Mouse (Mus musculus) adrenal gland, adult 18-20 months (tissue): Measurements from ENCODE around the gene Smarca2. TPM values are rescaled to one million over a fixed set of nuclear protein-coding genes. Genes with fewer than 3 reads are reported as not detected.
A peak's percentile ranks its signal among the peaks of the same experiment; 100 is the strongest.

Experiments
- DNase-seq, 2 experiments: peaks; one replicate each; pipeline ENCODE4 v3.0.0; 2021 to 2022; ENCODE audit warnings: low spot score in 2 of 2
- total RNA-seq, 2 experiments: library from RNA; stranded (reverse); gene quantifications; 1 replicate in 1 of 2; 2 replicates in 1 of 2; pipeline ENCODE4 v1.2.3; 2021

Gene Smarca2
- total RNA-seq, 2 experiments from 2014 or later: 67.3 to 85.3 TPM

DNA sequence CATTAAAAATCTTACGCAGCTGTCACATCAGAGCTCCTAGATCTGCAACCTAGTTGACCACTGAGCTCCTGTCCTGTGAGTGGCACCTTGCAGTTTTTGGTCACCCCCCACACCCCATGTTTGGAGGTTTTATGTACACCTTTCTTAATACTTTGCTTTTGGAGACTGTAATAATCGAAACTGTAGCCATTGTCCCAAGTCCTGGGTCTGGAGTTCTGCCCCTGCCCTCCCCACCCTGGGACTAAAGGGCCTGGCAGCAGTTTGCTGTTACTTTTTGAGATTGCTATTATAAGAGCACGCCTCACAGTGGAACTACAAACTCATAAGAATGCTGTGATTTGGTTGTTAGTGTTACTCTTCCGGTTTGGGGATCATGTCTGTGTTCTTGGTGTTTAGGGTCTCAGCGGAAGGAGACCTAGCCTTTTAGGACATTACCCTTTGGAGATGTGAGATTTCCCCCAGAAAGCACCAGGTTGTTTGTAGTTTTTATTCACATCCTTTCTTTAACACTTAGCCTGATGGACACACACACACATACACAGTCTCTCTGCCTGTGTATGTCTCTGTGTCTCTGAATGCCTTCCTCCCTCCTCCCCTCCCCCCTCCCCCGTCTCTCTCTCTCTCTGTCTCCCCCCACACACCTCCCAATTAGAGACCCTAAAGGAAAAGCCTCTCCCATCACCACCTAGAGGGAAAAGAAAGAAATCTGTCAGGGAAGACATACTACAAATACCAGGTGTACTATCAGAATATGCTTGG lies 142.0 kb downstream of the Smarca2 start:
- DNase-seq: no peak

DNA sequence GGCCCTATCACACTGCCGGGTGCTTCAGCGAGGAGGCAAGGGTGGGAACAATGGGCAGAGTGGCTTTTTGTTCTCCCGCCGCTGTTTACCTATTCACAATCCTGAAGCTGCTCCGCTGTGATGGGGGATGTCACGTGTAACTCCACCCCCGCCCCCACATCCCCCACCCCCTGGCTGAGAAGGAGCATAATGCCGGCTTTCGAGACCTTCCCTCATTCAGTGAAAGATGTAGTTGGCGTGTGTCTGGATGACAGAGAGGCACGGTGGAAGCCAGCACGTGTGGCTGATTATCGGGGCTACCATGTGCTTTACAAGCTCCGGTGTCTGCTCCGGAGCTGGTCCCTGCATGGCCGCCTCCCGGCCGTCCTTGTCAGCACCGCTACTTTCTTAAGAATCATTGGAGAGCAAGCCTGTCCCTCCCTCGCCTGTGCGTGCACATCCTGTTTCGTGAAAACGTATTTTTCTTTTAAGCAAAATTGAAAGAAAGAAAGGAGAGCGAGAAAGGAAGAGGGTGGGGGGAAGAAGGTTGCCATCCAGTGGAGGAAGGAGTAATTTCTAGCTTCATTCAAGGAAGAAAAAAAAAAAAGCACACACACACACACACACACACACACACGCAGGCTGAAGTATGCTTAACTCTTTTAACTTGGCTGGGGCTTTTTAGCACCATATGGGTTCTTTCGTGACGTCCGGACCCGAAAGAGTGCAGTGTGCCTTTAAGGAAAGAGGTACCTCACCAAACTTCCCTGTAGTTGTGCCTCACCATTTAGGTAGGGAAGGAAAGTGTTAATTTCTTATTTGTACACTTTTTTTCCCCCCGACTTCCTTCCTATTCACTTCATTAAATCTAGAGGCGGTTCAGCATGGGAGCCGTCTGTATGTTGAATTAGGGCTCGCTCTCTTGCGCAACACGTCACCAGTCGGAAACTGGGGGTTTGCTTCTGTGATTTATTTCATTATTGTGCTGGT lies 143.0 kb downstream of the Smarca2 start:
- DNase-seq: peak; percentile 48 to 61

DNA sequence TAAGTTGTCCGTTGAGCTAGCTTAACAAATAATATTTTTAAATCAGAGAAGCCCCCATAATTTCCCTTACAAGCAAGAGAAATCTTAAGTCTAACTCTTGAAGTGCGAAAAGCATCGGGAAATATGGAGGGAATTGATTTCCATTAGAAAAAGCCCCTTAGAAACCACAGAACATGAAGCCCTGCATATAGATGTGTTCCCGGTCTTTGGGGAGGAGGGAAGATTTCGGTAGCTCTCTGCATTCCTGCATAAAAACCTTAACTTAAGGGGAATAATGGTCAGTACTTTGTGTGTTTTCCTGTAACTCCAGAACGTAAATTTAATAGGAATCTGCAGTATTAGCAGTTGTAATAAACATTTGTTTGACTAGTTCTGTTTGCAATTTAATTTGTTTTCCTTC lies 143.8 kb downstream of the Smarca2 start:
- DNase-seq: no peak

DNA sequence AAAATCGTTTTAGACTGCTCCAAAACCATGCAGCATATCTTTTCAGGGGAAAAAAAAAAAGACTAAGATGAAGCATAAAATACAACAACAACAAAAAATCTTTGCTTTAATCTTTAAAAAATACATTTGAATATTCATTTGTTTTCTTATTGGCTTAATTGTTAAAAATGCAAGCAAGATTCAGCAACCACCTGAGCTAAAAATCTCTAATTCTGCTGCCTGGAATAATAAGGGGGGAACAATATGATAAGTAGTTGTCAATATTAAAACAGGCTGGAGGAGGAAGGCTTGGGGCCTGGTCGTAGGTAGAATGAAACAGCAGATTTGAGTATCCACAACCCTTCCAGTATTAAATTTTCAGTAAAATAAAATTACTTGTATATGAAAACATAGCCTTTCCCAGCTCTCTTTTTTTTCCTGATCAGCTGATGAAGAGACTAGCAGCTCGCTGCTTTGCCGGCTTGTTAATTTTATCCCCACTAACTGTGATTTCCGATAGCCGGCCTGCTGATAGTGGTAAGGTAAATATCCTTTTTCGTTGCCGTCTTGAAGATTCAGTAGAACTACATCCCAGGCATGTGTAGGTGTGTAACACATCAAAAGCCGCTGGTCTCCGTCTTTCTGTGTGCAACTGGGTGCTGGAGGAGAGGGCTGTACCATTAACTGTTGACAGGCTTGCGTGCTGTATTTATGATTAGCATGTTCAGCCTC lies 144.7 kb downstream of the Smarca2 start:
- DNase-seq: peak in 1 of 2 experiments; percentile 26

DNA sequence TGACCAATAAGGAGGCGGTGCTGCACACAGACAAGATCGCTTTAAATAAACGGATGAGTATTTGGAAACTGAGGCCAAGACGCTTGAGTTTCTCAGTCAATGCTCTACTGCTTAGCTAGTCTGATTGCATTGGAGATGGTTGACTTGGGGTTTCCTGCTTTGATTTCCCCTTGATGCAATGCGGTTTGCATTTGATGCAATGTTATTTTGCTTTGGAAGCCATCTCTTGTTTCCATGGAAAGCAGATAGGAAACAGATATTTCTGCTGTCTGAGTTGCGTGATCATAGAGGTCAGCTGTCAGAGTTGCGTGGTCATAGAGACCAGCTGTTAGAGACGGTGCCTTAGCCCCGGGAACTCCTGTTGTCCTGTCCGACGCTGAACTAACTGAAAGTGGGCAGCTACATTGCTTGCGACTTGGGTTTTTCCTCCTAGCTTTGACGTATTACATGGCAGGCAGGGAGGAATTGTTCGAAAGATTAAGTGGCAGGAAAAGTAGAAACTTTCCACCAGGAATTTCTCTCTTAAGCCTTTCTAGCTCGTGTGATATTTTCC lies 147.8 kb downstream of the Smarca2 start:
- DNase-seq: no peak

DNA sequence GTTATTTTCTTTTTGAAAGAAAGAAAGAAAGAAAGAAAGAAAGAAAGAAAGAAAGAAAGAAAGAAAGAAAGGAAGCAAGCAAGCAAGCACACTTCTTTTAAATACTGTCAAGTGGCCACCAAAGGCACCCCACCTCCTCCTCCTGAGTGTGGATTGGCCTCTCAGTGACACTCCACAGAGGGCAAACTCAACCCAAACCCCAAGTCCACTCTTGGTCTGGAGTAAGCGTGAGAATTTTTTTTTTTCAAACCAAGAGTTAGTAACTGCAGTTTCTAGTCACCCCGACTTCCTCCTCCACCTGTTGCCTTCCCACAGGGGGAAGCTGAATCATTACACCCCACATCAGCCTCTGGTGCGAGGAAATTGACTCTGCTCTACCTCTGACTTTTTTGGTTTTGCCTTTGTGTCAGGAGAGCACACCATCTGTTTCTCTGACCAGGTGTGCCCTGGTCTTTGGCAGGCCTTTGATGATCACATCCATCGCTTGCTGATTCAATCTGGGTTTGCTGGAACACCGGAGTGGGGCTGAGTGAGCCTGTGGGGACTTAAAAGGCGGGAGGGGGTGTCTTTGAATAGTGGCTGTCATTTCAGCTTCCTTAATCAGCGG lies 148.5 kb downstream of the Smarca2 start:
- no peak for DNase-seq

DNA sequence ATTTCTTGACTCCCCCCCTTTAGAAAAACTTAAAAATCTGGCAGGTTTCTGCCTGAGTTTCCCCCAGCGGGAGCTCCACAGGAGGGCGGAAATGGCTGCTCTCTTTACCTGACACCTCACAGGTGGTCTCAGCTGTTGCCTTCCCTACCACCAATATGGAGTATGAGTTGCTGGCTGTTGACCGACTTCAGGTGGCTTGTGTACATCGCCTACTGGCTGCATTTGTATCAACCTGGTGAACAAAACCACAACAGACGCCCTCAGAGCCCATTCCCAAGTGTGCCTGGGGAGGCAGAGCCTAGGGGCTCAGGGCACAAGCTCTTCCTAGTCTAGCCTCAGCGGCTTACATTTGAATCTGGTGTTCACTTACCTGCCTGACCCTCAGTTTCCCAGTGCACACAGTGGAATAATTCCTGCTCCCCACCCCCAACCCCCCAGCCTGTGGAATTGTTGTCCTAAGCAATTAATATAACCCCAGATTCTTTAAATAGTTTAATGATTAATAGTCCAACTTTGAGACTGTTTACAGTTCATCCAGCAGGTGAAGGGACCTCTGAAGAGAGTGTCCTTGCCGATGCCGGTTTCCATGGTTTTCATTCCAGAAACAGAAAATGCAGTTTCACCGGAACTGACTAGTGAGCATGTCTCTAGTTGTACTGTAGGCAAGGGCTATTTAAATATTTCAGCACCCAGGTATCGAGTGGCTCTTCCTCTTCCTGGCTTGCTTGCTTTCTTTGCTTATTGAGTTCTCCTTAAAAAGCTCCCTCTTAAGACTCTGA lies 149.4 kb downstream of the Smarca2 start:
- no peak for DNase-seq

DNA sequence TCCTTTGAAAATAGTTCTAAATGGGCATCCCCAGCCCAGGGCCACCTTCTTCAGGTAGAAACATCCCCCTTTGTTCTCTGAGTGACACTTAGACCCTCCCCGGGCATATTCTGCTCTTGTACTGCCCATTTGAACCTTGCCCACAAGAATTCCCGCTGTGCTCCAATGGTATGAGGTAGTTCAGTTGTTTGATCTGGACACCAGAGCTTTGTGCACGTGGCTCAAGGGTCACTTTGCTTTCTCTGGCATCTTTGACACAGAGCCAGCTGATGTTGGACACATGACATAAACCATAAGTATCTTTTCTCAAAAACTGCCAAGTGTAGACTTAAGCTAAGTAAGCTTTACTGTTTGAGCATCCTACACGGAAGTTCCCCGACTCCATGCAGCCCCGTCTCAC lies 151.1 kb downstream of the Smarca2 start:
- no peak for DNase-seq

DNA sequence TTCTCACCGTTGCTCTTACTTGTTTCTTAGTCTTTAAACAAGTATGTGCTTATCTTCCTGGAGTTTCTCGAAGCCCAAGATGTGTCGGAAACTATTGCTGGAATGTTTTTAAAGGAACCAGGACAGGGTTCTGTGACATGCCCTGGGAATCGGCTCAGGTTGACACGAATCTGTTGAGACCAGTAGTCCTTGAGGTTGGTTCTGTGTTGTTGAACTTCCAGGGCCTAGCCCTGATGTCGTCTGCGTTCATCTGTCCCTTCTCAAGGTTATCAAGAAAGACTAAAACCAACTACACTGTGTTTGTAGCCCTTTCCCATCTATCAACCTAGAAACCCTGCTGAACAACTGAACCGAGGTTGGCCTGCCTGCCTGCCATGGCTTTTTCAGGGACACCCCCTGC lies 151.5 kb downstream of the Smarca2 start:
- no peak for DNase-seq

DNA sequence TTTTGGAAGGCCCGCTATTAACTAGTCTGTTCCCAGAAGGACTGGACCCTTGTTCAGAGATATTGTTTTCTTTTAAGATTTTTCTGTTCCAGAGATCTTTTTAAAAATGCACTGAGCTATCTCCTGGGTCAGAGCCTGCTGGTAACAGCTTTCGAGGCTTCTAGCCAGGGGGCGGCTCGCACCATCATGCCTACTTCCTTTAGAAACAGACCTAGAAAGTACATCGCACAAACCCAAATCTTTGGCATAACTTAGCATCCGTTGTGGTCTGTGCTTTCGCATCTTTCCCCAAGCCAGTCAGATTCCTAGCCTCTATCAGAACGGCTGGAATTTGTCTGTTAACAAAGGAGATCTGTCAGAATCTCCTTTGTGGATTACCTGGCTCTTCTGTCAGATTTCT lies 153.3 kb downstream of the Smarca2 start:
- no peak for DNase-seq

DNA sequence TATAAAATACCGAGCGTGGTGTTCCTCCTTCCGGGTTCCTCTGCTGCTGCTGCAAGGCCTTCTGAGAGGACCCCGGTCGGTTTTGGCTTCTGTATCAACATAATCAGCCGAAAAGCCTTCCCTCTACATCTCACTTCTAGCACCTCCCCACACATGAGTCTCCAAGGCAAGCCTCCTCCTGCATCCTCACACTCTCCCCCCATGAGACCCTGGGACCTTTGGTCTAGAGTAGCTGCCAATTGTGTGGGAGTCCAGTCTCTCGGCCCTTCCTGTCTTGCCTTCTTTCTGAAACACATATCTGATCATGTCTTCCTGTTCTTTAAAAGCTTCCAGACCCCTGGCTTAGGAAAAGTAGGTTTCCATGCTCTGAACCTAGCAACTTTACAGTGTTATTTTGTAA lies 153.8 kb downstream of the Smarca2 start:
- DNase-seq: no peak

DNA sequence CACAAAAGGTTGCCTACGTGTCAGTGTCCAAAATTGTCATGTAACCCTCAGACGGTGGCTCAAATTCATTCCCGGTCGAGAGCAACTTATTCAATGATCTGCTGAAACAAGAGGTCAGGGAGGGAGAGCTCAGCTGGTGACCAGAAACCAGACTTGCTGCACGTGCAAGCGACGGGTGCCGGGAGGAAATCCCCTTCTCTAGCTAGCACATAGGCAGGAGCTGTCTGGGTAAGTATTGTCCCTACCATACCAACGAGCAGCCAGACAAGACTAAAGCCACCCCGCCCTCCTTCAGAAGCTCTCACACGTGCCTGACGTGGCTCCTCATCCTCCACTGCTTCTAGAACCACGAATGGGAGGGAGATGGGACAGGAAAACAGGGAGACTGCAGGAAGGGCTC lies 154.4 kb downstream of the Smarca2 start:
- DNase-seq: no peak

DNA sequence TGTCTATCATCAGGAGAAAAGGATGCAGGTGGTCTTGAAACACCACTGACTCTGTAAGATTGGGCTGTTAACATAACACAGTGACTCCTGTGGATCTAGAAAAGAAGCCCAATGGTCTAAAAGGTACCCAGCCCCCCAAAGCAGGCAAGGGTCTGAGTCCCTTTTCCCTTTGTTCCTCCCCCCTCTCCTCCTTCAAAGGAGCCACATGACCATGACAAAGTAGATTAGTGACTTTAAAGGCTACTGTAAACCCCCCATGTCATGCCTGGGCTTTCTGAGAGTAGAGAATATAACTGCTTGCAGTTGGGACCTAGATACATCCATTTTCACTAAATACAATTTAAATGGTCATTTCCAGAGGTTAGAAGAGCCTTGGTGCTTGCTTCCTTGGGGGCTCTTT lies 156.4 kb downstream of the Smarca2 start:
- no peak for DNase-seq

DNA sequence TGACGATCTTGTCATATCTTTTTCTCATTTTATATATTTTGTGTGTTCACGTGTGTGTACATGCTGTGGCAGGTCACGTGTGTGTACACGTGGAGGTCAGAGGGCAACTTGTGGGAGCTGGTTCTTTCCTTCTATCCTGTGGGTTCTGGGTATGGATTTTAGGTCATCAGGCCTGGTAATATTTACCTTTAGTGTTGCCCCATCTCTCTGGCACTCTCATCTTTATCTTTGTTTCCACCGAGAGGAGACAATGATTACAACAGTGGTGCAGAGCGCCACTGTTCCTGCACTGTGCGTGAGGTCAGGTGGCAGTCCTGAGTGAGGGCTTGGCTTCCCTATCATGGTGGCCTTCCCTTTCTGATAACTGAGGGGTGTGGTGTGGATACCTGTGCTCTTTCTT lies 160.6 kb downstream of the Smarca2 start:
- DNase-seq: no peak

DNA sequence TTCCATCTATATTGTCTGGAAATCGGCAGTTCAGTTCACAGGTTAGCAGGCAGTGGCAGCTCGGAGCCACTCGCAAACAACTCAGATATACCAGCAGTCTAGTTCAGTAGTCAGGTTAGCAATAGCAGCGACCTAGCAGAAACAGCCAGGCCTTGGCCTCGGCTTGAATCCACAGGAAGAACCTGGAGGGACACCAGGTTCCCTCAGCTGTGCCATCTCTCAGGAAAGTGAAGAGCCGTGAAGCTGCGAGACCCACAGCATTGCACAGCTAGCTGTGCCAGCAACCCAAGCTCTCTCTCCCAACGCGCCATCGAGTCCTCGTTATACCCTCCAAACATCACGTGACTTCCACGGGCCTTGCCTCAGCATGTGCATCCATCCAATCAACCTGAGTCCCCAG lies 162.6 kb downstream of the Smarca2 start:
- DNase-seq: no peak

DNA sequence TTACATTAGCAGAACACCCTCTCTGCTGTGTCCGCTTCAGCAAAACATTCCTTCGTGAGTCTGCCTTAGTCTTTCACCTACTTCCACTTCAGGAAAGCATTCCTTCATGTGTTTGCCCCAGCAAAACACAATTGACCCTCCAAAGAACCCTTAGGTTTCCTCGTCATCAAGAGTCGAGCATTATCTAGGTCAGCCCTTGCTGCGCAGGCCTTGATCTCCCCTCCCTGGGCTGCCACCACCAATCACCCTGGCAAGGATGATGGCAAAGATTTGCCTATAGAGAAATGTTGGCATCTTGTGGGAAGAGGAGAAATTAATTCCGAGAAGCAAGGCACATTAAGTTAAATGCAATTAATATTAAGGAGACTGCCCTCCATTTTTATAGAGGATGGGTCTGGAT lies 163.1 kb downstream of the Smarca2 start:
- no peak for DNase-seq

DNA sequence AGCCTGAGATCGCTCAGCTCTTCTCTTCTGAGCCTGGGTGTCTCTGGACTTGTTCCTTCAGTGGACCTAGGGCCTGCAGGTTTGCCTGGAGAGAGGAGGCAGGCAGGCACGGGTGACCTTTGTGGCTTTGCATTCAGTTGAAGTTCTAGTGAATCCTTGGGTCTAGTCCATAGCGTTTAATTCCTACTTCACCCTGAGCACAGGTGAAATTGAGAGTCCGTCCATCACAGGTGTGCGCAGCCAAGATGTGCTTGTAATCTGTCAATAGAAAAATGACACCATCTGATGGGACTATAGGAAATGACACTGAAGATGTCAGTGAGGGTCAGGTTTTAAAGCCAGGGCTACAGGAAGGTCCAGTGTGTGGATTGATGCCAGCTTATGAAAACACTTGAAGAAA lies 164.0 kb downstream of the Smarca2 start:
- DNase-seq: no peak

DNA sequence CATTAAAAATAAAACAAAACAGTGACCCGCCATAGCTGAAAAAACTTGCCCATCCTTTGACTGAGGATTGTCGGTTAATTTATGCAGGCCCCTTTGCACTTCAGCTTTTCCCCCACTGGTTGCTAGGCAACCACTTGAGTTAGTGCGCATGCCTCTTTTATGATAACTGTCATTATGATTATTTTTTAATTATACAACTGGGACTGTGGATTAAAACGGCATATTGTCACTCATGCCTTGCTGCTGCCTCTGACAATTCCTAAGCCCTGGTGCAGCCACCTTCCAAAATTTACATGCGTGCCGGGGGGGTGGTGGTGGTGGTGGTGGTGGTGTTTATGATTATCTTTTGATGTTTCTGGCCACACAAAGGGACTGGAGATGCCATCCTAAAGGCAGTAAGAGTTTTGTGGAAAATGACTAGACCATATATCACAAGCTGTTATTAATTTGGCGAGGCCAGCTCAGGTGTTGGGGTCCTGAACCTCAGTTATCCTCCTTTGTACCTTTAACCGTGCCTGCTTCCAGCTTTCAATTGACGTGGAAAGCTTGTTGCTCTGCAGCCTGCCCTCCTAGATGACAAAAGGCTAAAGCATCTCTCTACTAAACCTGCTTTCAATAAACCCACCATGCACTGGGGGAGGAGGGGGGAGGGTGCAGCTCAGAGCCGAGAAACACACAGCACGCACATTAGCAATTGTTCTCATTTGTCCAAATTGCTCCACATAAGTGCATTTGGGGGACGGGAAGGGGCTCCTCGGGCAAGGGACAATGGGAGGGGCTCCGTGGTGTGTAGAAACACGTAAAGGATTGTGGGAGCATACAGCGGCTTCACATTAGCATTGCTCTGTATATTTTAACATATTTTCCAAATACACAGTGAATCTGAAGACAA lies 165.0 kb downstream of the Smarca2 start:
- DNase-seq: no peak

DNA sequence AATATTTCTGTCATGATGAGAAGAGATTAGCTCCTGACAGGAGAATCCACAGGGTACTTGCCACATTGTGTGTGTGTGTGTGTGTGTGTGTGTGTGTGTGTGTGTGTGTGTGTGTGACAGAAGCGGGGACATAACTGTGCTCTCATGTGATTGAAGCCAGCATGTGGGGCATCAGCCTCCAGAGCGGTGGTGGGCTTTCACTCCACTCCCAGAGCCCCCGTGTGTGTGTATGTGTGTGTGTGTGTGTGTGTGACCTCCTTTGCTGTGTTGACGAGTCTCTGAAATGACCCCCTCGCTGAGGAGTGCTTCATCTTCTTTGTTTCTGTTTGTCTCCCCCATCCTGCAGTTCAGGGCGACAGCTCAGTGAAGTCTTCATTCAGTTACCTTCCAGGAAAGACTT lies 165.7 kb downstream of the Smarca2 start:
- DNase-seq: no peak
